Mouse (Mus musculus): Measurements from ENCODE around the gene Gm15127.
"Not testable (repeated sequence)": the region's sequence is repeated elsewhere in the genome, so short reads cannot be mapped to it uniquely, and the experiment has no call there.

The Gm15127 gene

DNA sequence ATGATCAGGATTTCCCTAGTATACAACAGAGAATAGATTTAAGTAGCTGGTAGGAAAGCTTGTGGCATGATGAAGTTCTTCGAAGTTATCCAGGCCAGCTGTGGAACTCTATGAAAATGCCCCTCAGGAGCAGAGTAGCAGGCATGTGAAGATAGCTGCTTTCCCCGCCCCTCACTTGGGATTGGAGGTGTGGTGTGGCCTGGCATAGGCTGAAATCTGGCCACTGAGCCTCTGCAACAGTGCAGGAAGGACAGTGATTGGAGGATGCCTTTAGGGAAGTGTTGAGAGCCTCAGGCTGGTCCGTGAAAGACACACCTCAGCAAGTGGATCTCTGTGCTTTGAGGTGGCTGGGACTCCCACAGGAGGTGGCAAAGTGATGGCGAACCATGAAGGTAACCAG is at the start of gene Gm15127:
Gene Gm15127, plus strand, starts transcription at position 301 of the 400 bp plus-strand sequence.
- DNase-seq (ENCODE audit: low read depth, low spot score) = not testable (repeated sequence)

- not testable (repeated sequence) for DNase-seq (ENCODE audit: low read depth, low spot score)
Observed at GRCm38 (mm10) chrX:148615053-148615452, 48.3 kb upstream of the Gm15127 start, which contains the start of gene Gm8334. Gene Gm8334 (minus strand): TSS chrX:148615153.

DNA sequence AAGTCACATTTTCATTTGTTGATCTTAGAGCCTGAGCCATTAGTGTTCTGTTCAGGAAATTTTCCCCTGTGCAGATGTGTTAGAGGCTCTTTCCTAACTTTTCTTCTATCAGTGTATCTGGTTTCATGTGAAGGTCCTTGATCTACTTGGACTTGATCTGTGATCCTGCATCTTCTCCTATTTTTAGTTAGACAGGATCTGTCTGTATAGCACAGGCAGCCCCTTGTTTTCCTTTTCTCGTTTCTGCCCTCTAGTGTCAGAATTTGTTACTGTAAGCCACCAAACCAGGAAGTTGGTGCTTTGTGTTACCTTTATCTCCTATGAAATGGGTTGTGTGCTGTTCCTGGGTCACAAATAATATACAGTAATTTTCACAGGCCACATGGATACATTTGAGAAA is 12.9 kb downstream of the Gm15127 start:
- DNase-seq (ENCODE audit: low read depth, low spot score) = not testable (repeated sequence)
